Mouse (Mus musculus) adrenal gland, postnatal 25 days (tissue): ENCODE measurements around the gene Zscan18. TPM values are rescaled to one million over a fixed set of nuclear protein-coding genes. Genes with fewer than 3 reads are reported as not detected.

Source experiments
- total RNA-seq: library from RNA; stranded (reverse); gene quantifications from 2 replicates; pipeline ENCODE4 v1.2.3, GENCODE M21; 2021

Gene Zscan18
- total RNA-seq, 1 experiment from 2014 or later: 5.8 TPM

Other genes starting within 250 kb of the Zscan18 start
- 0.03 TPM in 1 of 2 replicates, not detected in the other for gene Vmn2r53, start 194.8 kb downstream of the Zscan18 start, total RNA-seq
- gene Vmn2r54, start 163.3 kb downstream of the Zscan18 start, total RNA-seq: not detected in 2 replicates
- not detected in 2 replicates for gene Vmn2r55, start 118.6 kb downstream of the Zscan18 start, total RNA-seq
- gene Vmn2r56, start 68.6 kb downstream of the Zscan18 start, total RNA-seq: not detected in 2 replicates
- 15.1 and 15.2 TPM in 2 replicates for gene Zfp329, start 15.2 kb upstream of the Zscan18 start, total RNA-seq
- gene Zfp110, start 31.1 kb upstream of the Zscan18 start, total RNA-seq: 23.1 and 27.2 TPM in 2 replicates
- 3.6 and 3.7 TPM in 2 replicates for gene Zfp128, start 77.5 kb upstream of the Zscan18 start, total RNA-seq
- 13.6 and 17.5 TPM in 2 replicates for gene Zscan22, start 94.2 kb upstream of the Zscan18 start, total RNA-seq
- gene Rps5, start 118.7 kb upstream of the Zscan18 start, total RNA-seq: 829 and 881 TPM in 2 replicates
- gene Rnf225, start 123.8 kb upstream of the Zscan18 start, total RNA-seq: 0.18 and 0.29 TPM in 2 replicates
- gene Zfp324, start 162.2 kb upstream of the Zscan18 start, total RNA-seq: 12.8 and 13.1 TPM in 2 replicates
- 8.0 and 9.0 TPM in 2 replicates for gene Zfp446, start 174.2 kb upstream of the Zscan18 start, total RNA-seq
- 6.2 TPM in 1 of 2 replicates, not detected in the other for gene Slc27a5, start 194.6 kb upstream of the Zscan18 start, total RNA-seq
- gene Trim28, start 195.5 kb upstream of the Zscan18 start, total RNA-seq: 273 and 297 TPM in 2 replicates
- 15.3 and 16.1 TPM in 2 replicates for gene Zbtb45, start 206.4 kb upstream of the Zscan18 start, total RNA-seq
- 218 and 223 TPM in 2 replicates for gene Chmp2a, start 231.2 kb upstream of the Zscan18 start, total RNA-seq
- 170 and 192 TPM in 2 replicates for gene Ube2m, start 234.6 kb upstream of the Zscan18 start, total RNA-seq